Mouse (Mus musculus) C2C12 (cell line): ENCODE results near the gene Fam151a.

ENCODE experiments used
- CTCF ChIP-seq: IDR thresholded peaks from one replicate; pipeline ENCODE4 v1.5.1; 2011; ENCODE audit not compliant: control insufficient read depth, insufficient read depth, insufficient read length
- USF1 ChIP-seq: IDR thresholded peaks from one replicate; pipeline ENCODE4 v1.6.1; 2011; ENCODE audit warnings: low read depth, mild to moderate bottlenecking, control low read depth, moderate library complexity

- TF ChIP-seq CTCF (no peak), USF1 (no peak)
These were observed 2.9 kb upstream of the Fam151a start, which contains the start of gene Mroh7 for GRCm38 (mm10) chr4:106730814-106731213.
